Mouse (Mus musculus) retina, postnatal 7 days (tissue): ENCODE results near the gene Limk1.

Experiments used
- DNase-seq: peaks from one replicate; pipeline ENCODE4 v3.0.0-alpha.2; 2012; ENCODE audit warnings: low read depth, low spot score

Gene Limk1

DNA sequence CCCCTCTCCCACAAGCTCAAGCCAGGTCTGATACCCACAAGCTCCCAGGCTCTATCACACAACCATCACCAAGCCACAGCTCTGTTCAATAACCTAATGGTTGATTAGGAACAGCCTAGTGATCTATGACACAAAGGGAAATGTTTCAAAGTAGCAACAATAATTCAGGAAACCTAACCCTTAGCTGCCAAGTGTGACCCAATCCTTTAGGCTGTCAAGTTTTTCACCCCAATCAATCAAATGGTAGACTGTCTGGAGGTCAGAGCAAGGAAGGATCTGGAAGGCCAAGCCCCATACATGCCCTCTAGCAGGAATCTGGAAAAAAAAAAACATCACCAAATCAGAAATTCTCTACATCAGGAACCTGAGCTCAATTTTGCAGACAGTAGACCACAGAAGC is 57.6 kb downstream of the Limk1 start:
- DNase-seq, result no peak

DNA sequence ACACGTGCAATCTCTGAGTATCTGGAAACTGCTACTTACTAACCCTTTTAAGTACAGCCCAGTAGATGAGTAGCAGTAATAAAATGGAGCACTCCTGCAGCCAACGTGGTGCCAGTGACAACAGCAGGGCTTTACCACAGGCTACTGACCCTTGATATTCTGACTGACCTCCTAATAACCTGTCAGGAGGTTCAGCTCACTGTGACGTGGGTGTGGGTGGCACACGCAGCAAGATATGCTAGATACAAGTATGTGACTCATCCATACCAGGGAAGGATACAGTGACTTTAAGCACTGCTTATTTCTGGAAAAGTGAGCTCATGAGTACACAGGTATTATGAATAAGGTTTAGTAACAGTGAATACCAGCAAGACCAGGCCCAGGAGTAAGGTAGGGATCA is 58.9 kb downstream of the Limk1 start:
- DNase-seq, result no peak

DNA sequence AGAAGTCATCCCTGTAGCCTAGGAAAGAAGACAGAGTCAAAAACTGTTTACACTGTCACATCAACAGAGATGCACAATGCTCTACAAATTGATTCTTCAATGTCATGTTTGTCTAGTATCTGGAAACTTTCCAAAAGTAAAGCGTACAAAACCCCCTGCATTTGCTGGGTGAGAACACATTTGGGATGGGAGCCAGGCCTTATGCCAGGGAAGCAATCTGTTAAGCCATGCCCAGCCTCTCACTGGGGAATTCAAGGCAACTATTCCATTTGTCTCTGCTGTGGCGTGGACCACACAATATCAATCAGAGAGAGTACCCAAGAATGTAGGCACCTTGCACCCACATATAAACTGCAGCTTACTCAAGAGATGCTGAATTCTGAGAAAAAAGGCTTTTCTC is 66.3 kb downstream of the Limk1 start:
- DNase-seq, result no peak

DNA sequence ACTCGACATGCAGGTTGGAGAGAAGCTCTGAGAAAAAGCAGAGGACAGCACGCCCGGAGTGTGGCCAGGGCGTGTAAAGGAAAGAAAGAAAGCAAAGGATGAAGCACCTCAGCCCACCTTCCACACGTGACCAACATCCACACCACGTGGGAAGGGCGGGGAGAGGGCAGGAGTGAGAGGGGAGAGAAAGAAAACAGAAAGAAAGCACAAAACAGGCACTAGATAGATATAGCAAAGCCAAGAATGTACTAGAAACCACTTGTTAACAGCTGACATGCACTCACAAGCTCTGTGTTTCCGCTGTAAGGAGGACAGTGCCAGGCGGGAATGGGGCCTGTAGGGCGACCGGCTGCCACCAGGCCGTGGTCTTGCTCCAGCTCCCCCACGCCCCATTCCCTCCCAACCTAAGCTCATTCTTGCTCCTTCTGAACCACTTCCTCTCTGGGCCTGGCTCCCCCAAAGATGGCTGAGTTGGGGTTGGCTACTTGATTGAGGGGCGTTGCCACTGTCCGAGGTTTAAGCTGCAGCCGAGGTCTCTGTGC is 67.2 kb downstream of the Limk1 start:
- no peak for DNase-seq

DNA sequence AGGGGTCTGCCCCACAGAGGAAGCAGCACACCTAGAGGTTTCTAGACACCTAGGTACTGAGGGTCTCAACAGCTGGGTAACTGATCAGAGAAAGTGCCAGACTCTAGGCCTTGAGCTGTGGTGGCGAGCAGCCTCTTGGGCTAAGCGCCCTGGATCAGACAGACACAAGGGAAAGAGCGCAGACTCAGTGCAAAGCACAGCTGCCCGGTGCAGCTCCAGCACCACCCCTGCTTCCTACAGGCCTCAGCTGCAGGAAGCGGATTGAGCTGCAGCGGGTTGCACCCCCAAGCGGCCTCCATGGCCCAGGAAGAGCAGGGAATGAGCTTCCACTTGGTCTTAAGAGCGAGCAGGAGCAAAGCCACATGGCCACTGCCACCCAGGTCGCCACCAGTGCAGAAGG is 67.9 kb downstream of the Limk1 start:
- DNase-seq, result no peak

DNA sequence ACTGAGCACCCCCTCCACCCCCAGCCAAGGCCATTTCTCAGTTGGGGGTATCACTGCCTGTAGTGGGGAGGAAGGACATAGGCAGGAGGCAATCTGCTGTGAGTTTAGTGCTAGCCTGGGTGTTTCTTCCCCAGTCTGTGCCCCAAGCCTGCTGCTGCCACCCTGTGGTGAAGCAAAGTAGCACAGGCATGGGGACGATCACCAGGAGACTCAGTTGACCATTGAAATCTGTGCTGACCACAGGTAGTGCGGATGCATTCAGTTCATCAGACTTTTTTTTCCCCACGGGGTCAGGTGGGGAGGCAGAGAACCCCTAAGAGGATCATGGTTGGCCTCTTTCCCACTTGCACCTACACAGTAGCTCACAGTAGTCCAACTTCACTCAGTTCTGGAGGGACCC is 71.3 kb downstream of the Limk1 start:
- peak; percentile 20 for DNase-seq

DNA sequence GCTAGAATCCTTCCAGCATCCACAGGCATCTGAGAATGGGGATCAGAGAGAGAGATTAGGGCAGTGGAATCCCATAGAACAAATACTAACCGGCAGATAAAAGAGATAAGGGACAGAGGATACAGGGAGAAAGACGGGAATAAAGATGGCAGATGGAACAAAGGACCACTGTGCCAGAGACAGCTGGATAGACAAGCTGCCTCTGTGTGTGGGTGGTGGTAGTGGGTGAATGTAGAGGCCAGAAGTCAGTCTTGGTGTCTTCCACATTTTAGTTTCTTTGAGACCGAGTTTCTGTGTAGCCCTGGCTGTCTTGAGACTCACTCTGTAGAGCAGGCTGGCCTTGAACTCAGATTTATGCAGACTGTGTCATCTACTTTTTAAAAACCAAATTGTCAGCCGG is 72.6 kb downstream of the Limk1 start:
- no peak for DNase-seq

DNA sequence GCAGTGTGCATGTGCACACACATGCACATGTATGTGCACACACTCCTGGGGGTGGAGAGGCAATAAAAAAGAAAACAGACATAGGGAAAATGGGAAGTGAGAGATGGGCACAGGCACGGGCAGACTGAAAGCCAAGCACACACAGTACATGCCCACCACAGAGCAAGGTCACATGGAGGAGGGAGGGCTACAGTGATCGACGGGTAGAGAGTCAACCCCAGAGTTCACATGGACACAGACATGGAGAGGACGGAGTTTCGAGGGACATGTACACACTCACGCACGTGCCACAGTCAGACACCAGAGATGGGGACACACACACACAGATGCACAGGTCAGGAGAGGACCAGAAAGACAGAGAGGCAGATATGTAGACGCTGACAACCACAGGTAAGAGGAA is 73.0 kb downstream of the Limk1 start:
- no peak for DNase-seq

DNA sequence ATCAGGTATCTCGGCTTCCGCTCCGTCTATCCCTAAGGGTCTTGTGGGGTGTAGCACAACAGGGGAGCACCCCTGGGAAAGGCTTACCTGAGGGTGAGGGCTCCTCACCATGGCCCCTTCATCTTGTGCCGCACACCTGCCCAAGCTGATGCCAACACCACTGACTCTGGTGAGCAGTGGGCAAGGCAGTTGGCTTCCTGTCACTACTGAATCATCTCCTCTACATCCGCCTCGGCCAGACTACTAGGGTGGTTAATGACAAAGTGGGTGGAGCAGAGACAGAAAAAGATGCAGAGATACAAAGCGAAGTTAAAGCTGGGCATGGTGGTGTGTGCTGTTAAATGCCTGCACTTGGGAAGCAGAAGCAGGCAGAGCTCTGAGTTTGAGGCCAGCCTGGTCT is 73.6 kb downstream of the Limk1 start, which contains the start of gene Lat2:
Gene Lat2, minus strand, starts transcription at position 224 of the 400 bp plus-strand sequence.
- DNase-seq, result no peak

DNA sequence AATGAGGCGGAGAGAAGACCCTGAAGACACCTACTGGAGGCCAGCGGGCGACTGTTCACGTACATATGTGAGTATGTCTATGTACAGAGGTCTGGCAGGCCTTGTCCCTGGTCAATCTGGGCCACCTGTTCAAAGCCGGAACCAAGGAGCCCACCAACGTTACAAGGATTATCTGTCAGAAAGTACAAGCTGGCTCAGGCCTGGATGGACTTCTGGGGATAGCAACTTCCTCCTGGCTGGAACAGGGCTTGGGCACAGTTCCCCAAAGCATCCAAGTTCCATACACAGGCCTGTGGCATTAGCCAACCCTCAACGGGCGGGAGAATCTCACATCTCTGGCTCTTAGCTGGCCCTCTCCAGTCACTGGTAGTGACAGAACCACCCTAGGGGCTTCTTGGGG is 74.1 kb downstream of the Limk1 start:
- no peak for DNase-seq

DNA sequence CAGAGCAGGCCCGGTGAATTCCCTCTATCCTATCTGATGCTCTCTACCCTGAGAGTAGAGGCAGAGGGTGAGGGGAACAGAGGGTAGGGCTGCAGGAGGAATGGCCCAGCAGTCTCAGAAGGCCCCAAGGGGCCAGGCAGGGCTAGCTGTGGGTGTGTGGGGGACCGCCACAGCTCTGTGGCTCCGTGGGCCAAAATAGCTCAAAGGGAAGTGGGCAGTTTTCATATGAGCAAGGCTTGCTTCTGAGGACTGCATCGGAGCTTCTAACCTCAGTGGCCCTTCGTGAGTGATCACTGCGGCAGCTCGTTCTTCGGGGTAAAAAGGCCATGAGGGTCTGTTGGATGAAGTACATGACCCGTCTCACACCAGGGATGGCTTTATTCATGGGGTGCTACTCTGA is 74.7 kb downstream of the Limk1 start:
- no peak for DNase-seq

DNA sequence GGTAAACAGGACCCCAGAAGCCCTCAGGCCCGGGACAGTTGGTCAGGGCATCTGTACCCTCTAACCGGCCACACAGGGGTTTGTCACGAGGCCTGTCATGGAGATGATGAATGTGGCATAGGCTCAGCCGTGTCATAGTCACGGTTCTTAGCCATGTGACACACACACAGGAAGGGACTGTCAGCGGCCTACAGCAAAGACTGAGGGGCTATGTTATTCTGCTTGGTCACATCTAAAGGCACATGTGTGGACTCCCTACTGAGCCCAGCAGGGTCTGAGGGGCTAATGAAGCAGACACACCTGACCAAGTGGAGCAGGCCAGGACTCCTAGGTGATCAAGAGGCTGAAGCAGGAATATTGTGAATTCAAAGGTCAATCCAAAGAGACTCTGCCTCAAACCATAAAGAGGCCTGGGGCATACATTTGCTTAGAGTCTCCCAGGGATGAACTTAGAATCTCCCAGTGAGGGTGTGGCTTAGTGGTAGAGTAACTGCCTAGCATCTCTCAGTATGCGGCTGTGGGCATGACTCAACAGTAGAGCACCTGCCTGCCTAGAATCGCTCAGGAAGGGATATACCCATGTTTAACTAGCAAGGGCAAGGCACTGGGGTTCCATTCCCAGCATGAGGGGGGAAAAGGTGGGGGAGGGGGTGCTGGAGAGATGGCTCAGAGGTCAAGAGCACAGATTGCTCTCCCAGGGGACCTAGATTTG is 76.4 kb downstream of the Limk1 start:
- no peak for DNase-seq

DNA sequence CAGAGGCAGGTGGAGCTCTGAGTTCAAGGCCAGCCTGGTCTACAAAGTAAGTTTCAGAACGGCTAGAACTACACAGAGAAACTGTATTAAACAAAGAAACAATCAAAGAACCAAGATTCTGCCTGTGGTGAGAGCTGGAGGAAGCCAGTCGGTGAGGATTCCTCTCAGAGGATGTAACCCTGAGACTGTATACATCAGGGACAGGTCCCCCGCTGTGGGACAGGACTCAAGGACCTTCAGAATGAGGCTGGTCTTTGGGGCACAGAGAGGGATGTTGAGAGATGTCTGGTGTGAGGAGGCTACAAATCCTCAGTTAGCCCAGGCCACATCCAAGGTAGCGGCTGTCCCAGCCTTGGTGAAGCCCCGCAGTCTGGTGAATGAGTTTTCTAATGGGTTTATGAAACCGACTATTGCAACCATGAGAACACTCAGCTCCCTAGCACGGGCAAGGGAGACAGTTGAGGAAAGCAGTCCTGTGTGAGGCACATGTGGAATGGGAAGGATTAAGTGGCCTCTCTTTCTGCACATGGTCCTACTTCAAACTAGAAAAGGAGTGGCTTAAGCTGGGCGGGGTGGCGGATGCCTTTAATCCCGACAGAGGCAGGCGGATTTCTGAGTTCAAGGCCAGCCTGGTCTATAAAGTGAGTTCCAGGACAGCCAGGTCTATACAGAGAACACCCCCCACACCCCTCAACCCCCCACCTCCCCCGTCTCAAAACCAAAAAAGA is 78.3 kb downstream of the Limk1 start:
- DNase-seq, result no peak

DNA sequence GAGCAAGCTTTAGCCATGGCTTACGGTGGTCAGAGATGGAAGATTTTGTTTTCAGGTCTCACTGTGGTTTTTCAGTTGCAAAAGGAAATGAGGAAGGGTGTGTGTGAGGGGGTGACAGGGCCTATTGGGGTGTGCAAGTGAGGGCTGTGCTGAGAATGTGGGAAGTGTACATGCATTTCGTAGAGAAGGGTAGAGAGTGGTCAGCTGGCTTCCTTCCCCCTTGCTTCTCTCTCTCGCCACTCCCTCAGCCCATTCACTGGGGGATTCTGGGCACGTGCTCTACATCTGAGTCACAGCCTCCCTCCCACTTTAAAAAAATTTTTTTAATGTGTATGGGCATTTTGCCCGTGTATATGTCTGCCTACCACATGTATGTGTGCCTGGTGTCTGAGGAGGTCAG is 81.3 kb downstream of the Limk1 start:
- DNase-seq, result no peak

DNA sequence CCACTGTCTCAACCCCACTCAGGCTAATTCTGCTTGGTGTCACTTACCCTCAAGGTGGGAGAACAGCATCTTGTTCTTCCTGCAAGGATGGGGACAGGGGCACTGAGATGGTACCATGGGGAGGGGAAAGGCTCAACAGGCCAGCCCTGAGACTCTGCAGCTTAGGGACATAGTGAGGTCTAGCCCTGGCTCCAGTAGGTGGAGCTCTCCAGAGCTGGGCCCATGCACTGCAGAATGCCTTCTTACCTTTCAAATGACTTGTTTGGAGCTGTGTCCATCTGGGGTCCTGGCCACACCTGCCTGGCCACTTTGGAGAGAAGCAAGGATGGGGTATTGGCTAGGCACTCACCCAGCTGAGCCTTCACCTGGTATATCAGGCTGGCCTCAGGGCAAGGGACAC is 82.1 kb downstream of the Limk1 start:
- no peak for DNase-seq
